Mouse (Mus musculus): ENCODE data around the gene Arhgef12.

The Arhgef12 gene

GRCm38 (mm10) chr9:42921830-42922229 is 185.2 kb downstream of the Arhgef12 start:
- DNase-seq (ENCODE audit: low spot score in 2 of 2) = no peak

GRCm38 (mm10) chr9:42920190-42920589 is 186.8 kb downstream of the Arhgef12 start:
- no peak for DNase-seq (ENCODE audit: low spot score in 2 of 2)

- no peak for DNase-seq (ENCODE audit: low spot score in 2 of 2)
These were observed 189.1 kb downstream of the Arhgef12 start for GRCm38 (mm10) chr9:42917911-42918310.
